Mouse (Mus musculus) neural tube, embryonic 12.5 days (tissue): ENCODE measurements around the gene Xdh. TPM values are rescaled to one million over a fixed set of nuclear protein-coding genes. Genes with fewer than 3 reads are reported as not detected.

Experiments
- ATAC-seq: fragments of 200-750 bp; cut with Nextera tagmentation; 2 replicates; pipeline ENCODE4 v1.8.0; 2017; ENCODE audit warnings: low read depth, mild to moderate bottlenecking, moderate TSS enrichment, moderate library complexity; ENCODE audit not compliant: low FRiP score
- H3K27ac ChIP-seq: fragments of 300-500 bp; sonication (generic); 2 replicates; pipeline ENCODE4 v1.5.1; 2016
- H3K27me3 ChIP-seq: fragments of 300-500 bp; sonication (generic); replicated peaks from 2 replicates; pipeline ENCODE4 v1.6.1; 2016; ENCODE audit warnings: mild to moderate bottlenecking
- H3K36me3 ChIP-seq: fragments of 300-500 bp; sonication (generic); 2 replicates; pipeline ENCODE4 v1.6.1; 2016; ENCODE audit warnings: mild to moderate bottlenecking
- H3K4me1 ChIP-seq: fragments of 300-500 bp; sonication (generic); 2 replicates; pipeline ENCODE4 v1.6.1; 2016
- H3K4me2 ChIP-seq: fragments of 300-500 bp; sonication (generic); replicated peaks from 2 replicates; pipeline ENCODE4 v1.6.1; 2016; ENCODE audit warnings: mild to moderate bottlenecking
- H3K4me3 ChIP-seq: fragments of 300-500 bp; sonication (generic); 2 replicates; pipeline ENCODE4 v1.5.1; 2016
- H3K9ac ChIP-seq: fragments of 300-500 bp; sonication (generic); 2 replicates; pipeline ENCODE4 v1.6.1; 2016; ENCODE audit warnings: mild to moderate bottlenecking
- H3K9me3 ChIP-seq: fragments of 300-500 bp; sonication (generic); 2 replicates; pipeline ENCODE4 v1.6.1; 2016; ENCODE audit warnings: mild to moderate bottlenecking
- WGBS: fragments of 180-500 bp; shearing (Covaris S2); methylation state at CpG from one replicate; pipeline ENCODE4 v1.1.7; 2016; 5-methylcytosine and 5-hydroxymethylcytosine counted together
- polyA plus RNA-seq: library from polyadenylated mRNA; unstranded; fragments of >200 nt; fragmentation: Nextera tagmentation; extraction: Ambion mirVana; gene quantifications from 2 replicates; pipeline ENCODE4 v1.2.1, GENCODE M21; 2016

The Xdh gene
- polyA plus RNA-seq, 1 experiment from 2014 or later = 0.56 TPM

DNA sequence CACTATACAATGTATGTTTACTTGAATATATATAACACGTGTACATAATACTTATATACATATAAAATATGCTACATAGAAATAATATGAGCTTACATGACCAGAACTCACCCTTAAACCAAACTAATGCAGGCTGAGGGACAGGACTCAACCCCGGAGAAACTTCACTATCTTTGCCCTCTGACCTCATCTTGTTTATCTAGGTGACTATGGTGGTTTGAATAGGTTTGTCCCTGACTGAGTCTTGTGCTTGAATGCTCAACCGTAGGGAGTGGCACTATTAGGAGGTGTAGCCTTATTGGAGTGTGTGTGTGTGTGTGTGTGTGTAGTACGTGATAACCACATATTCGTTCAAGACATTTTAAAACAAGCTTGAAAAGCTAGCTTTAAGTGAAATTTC, 55.6 kb downstream of the Xdh start:
- Histone ChIP-seq H3K36me3 (no peaks in the 10 kb centered on the region), H3K4me3 (no peak overlapping the region), H3K27me3 (no peaks in the 10 kb centered on the region), H3K27ac (no peak overlapping the region), H3K9me3 (no peaks in the 10 kb centered on the region), H3K9ac (no peak overlapping the region), H3K4me2 (no peak overlapping the region), H3K4me1 (no peaks in the 10 kb centered on the region)
- ATAC-seq = no peak
- WGBS = 86% methylated on average over 5 of the region's 5 CpGs

GRCm38 (mm10) chr17:73893822-73894221, 56.2 kb downstream of the Xdh start:
- WGBS = 95% methylated on average over 4 of the region's 4 CpGs
- no peak overlapping the region for H3K27ac ChIP-seq
- no peak overlapping the region for H3K9ac ChIP-seq
- no peak overlapping the region for H3K4me3 ChIP-seq
- ATAC-seq = no peak
- H3K27me3 ChIP-seq = no peaks in the 10 kb centered on the region
- no peak overlapping the region for H3K4me2 ChIP-seq
- H3K4me1 ChIP-seq = no peaks in the 10 kb centered on the region
- no peaks in the 10 kb centered on the region for H3K9me3 ChIP-seq
- no peaks in the 10 kb centered on the region for H3K36me3 ChIP-seq

- Histone ChIP-seq H3K4me1 (no peaks in the 10 kb centered on the region), H3K27ac (no peak overlapping the region), H3K9ac (no peak overlapping the region), H3K4me2 (no peak overlapping the region), H3K9me3 (no peaks in the 10 kb centered on the region), H3K4me3 (no peak overlapping the region), H3K27me3 (no peaks in the 10 kb centered on the region), H3K36me3 (no peaks in the 10 kb centered on the region)
- WGBS = 92% methylated on average over 10 of the region's 10 CpGs
- ATAC-seq = no peak
These were observed 56.8 kb downstream of the Xdh start for GRCm38 (mm10) chr17:73893207-73893606.

GRCm38 (mm10) chr17:73891590-73891989, 58.4 kb downstream of the Xdh start:
- Histone ChIP-seq H3K4me2 (no peak overlapping the region), H3K4me1 (no peaks in the 10 kb centered on the region), H3K27ac (no peak overlapping the region), H3K9me3 (no peaks in the 10 kb centered on the region), H3K27me3 (no peaks in the 10 kb centered on the region), H3K36me3 (no peaks in the 10 kb centered on the region), H3K9ac (no peak overlapping the region), H3K4me3 (no peak overlapping the region)
- 89% methylated on average over 1 of the region's 1 CpGs for WGBS
- ATAC-seq = no peak

GRCm38 (mm10) chr17:73886071-73886785, 63.8 kb downstream of the Xdh start:
- Histone ChIP-seq H3K9ac (no peak overlapping the region), H3K27me3 (no peaks in the 10 kb centered on the region), H3K4me1 (no peaks in the 10 kb centered on the region), H3K9me3 (no peaks in the 10 kb centered on the region), H3K4me2 (no peak overlapping the region), H3K4me3 (no peak overlapping the region), H3K36me3 (no peaks in the 10 kb centered on the region), H3K27ac (no peak overlapping the region)
- WGBS = 91% methylated on average over 25 of the region's 25 CpGs
- no peak for ATAC-seq

DNA sequence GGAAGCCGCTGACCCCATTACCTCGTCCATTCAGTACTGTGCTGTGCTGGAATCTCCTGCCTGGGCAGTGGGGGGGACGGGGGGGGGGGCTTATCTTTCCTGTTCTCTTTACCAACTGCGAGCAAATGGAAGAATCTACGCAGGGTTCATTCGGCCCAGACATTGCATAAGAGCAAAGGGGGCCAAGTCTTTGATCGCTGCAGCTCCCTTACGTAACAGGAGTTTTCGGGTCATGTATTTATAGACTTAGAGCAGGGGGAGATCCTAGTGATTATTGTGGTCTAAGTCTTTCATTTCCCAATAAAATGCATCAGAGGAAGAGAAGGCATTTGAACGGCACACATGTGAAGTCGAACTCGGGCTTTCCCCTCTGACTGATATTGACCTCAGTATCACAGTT, 66.7 kb downstream of the Xdh start:
- ATAC-seq = no peak
- H3K4me2 ChIP-seq = no peak overlapping the region
- H3K27me3 ChIP-seq = no peaks in the 10 kb centered on the region
- no peak overlapping the region for H3K27ac ChIP-seq
- H3K36me3 ChIP-seq = no peaks in the 10 kb centered on the region
- H3K4me3 ChIP-seq = no peak overlapping the region
- no peak overlapping the region for H3K9ac ChIP-seq
- WGBS = 82% methylated on average over 12 of the region's 12 CpGs
- H3K9me3 ChIP-seq = no peaks in the 10 kb centered on the region
- H3K4me1 ChIP-seq = peaks cover 6% of the 10 kb centered on the region; the same call in 1 of the 2 replicates

- no peaks in the 10 kb centered on the region for H3K27me3 ChIP-seq
- H3K36me3 ChIP-seq = no peaks in the 10 kb centered on the region
- peak; percentile 84 for ATAC-seq
- no peak overlapping the region for H3K4me2 ChIP-seq
- no peak overlapping the region for H3K4me3 ChIP-seq
- peaks cover 6% of the 10 kb centered on the region; the same call in 1 of the 2 replicates for H3K4me1 ChIP-seq
- H3K9ac ChIP-seq = no peak overlapping the region
- 16% methylated on average over 9 of the region's 9 CpGs for WGBS
- no peak overlapping the region for H3K27ac ChIP-seq
- no peaks in the 10 kb centered on the region for H3K9me3 ChIP-seq
These were observed 67.8 kb downstream of the Xdh start for GRCm38 (mm10) chr17:73882194-73882593.

- Histone ChIP-seq H3K27ac (no peak overlapping the region), H3K4me1 (peaks cover 6% of the 10 kb centered on the region; the same call in 1 of the 2 replicates), H3K4me3 (no peak overlapping the region), H3K9ac (no peak overlapping the region), H3K9me3 (no peaks in the 10 kb centered on the region), H3K4me2 (no peak overlapping the region), H3K36me3 (no peaks in the 10 kb centered on the region), H3K27me3 (no peaks in the 10 kb centered on the region)
- 70% methylated on average over 6 of the region's 6 CpGs for WGBS
- ATAC-seq = no peak
These were observed 68.7 kb downstream of the Xdh start for GRCm38 (mm10) chr17:73881295-73881694.

DNA sequence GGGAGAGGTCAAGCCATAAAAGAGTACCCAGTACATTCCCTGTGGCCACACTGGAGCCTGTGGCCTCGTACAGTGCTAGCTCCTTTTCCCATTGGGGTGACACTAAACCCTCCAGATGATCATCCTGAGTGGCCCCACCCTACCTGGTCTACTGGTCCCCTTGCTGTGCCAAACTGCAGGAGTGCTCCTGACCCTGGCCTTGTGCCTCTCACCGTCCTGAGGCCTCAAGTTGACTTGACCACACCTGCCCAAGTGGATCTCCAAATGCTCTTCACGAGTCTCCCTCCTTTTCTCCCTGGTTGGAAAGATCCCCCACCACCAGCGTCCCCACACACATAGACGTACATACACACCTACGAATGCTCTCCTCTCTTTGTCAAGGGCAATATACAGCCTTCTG, 69.7 kb downstream of the Xdh start:
- no peak for ATAC-seq
- no peak overlapping the region for H3K9ac ChIP-seq
- no peak overlapping the region for H3K4me3 ChIP-seq
- peaks cover 6% of the 10 kb centered on the region; the same call in 1 of the 2 replicates for H3K4me1 ChIP-seq
- WGBS = 87% methylated on average over 6 of the region's 6 CpGs
- H3K9me3 ChIP-seq = no peaks in the 10 kb centered on the region
- H3K36me3 ChIP-seq = no peaks in the 10 kb centered on the region
- no peak overlapping the region for H3K4me2 ChIP-seq
- no peak overlapping the region for H3K27ac ChIP-seq
- no peaks in the 10 kb centered on the region for H3K27me3 ChIP-seq

DNA sequence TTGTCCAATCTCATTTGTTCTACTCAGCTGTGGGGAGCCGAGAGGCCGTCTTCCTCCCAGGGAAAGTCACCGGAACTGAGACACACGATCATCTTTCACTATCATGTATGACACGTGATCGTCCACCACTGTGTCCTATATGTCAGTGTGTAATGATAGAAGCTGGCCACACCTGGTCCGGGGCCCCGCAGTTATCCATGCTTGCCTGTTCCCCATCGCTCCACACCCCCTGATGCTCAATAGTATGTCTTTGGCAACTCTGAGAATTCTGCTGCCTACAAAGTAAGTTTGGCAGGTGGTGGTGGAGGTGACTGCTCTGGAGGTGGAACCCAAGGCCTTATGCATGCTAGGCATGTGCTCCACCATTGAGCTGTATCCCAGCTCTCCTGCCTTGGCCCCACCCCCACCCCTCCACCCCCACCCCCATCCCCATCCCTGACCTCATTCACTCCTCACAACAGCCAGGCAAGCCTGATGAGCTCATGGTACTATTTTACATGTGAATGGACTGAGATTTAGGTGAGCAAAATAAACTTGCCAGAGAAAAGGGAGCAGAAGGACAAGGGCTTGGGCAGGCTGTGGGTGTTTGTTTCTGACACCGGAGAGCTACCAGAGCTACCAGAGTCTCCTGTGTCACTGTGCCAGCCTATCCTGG, 70.6 kb downstream of the Xdh start:
- H3K27me3 ChIP-seq = no peaks in the 10 kb centered on the region
- H3K4me1 ChIP-seq = peaks cover 6% of the 10 kb centered on the region; the same call in 1 of the 2 replicates
- H3K36me3 ChIP-seq = no peaks in the 10 kb centered on the region
- peak; percentile 56; the same call in 1 of the 2 replicates for ATAC-seq
- no peak overlapping the region for H3K9ac ChIP-seq
- no peaks in the 10 kb centered on the region for H3K9me3 ChIP-seq
- no peak overlapping the region for H3K4me2 ChIP-seq
- H3K27ac ChIP-seq = no peak overlapping the region
- no peak overlapping the region for H3K4me3 ChIP-seq
- WGBS = 85% methylated on average over 10 of the region's 10 CpGs

DNA sequence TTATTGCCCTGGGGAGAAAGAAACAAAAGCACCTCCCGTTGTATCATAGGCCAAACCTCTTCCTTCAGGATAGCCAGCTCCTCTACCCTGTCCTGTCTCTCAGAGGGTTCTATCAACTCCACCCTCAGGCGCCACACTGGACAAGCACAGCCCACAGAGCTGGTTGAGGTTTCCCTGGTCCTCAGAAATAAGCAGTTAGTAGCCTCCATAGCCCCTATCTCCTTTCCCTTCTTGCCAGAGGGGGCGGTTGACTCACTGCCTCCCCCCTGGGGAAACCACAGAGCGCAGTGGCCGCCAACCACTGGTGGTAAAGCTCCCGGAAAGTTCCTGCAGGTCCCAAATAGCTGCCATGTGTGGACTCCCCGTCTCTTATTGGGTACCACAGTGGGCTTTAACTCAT, 74.3 kb downstream of the Xdh start:
- no peaks in the 10 kb centered on the region for H3K9me3 ChIP-seq
- H3K9ac ChIP-seq = no peak overlapping the region
- no peak overlapping the region for H3K27ac ChIP-seq
- no peak overlapping the region for H3K4me3 ChIP-seq
- H3K4me1 ChIP-seq = peaks cover 6% of the 10 kb centered on the region; the same call in 1 of the 2 replicates
- H3K4me2 ChIP-seq = no peak overlapping the region
- H3K27me3 ChIP-seq = no peaks in the 10 kb centered on the region
- no peaks in the 10 kb centered on the region for H3K36me3 ChIP-seq
- 89% methylated on average over 7 of the region's 7 CpGs for WGBS
- ATAC-seq = no peak

DNA sequence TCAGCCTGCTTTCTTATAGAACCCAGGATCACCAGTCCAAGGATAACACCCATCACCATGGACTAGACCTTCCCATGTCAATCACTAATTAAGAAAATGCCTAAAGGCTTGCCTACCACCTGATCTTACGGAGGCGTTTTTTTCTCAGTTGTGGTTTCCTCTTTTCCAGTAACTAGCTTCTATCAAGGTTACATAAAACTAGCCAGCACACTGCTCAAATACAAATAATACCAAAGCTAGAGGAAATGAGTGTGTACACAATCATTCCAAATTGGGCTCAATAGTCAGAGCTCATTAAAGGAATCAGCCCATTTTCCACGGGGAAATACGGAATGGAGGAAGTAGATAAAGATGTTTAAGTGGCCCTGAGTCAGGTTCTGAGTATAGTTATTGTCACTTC, 74.7 kb downstream of the Xdh start:
- H3K9ac ChIP-seq = no peak overlapping the region
- H3K4me3 ChIP-seq = no peak overlapping the region
- H3K9me3 ChIP-seq = no peaks in the 10 kb centered on the region
- H3K4me1 ChIP-seq = peaks cover 6% of the 10 kb centered on the region; the same call in 1 of the 2 replicates
- 93% methylated on average over 4 of the region's 4 CpGs for WGBS
- no peak for ATAC-seq
- H3K36me3 ChIP-seq = no peaks in the 10 kb centered on the region
- no peaks in the 10 kb centered on the region for H3K27me3 ChIP-seq
- no peak overlapping the region for H3K4me2 ChIP-seq
- no peak overlapping the region for H3K27ac ChIP-seq
